Mouse (Mus musculus): ENCODE results near the gene Scrn3. TPM values are rescaled to one million over a fixed set of nuclear protein-coding genes. Genes with fewer than 3 reads are reported as not detected.

The Scrn3 gene
- polyA plus RNA-seq, 1 experiment from 2014 or later = 8.7 TPM

GRCm38 (mm10) chr2:73301979-73302378, 10.4 kb upstream of the Scrn3 start:
- no peaks in the 10 kb centered on the region for H3K4me1 ChIP-seq (replicated peaks; ENCODE audit: control insufficient read depth, insufficient read depth, low read length)
- 100% methylated on average over 1 of the region's 1 CpGs for WGBS
- H3K4me3 ChIP-seq (replicated peaks; ENCODE audit: low read length) = no peak overlapping the region
- H3K27ac ChIP-seq (ENCODE audit: low read length) = no peak overlapping the region
- H3K4me2 ChIP-seq (ENCODE audit: low read length) = no peak overlapping the region
- H3K9ac ChIP-seq (replicated peaks; ENCODE audit: low read depth, low read length) = no peak overlapping the region
- ATAC-seq = no peak
- no peaks in the 10 kb centered on the region for H3K27me3 ChIP-seq (replicated peaks; ENCODE audit: control insufficient read depth, insufficient read depth, low read length)
- peaks cover 11% of the 10 kb centered on the region; the same call in 1 of the 2 replicates for H3K36me3 ChIP-seq (ENCODE audit: control insufficient read depth, insufficient read depth)
- H3K9me3 ChIP-seq (ENCODE audit: control insufficient read depth, low read length) = no peaks in the 10 kb centered on the region

GRCm38 (mm10) chr2:73302722-73303121, 9.7 kb upstream of the Scrn3 start:
- 96% methylated on average over 9 of the region's 9 CpGs for WGBS
- Histone ChIP-seq H3K27me3 (replicated peaks; ENCODE audit: control insufficient read depth, insufficient read depth, low read length) (no peaks in the 10 kb centered on the region), H3K4me2 (ENCODE audit: low read length) (no peak overlapping the region), H3K36me3 (ENCODE audit: control insufficient read depth, insufficient read depth) (peaks cover 11% of the 10 kb centered on the region; the same call in 1 of the 2 replicates), H3K4me1 (replicated peaks; ENCODE audit: control insufficient read depth, insufficient read depth, low read length) (no peaks in the 10 kb centered on the region), H3K27ac (ENCODE audit: low read length) (no peak overlapping the region), H3K4me3 (replicated peaks; ENCODE audit: low read length) (no peak overlapping the region), H3K9me3 (ENCODE audit: control insufficient read depth, low read length) (no peaks in the 10 kb centered on the region), H3K9ac (replicated peaks; ENCODE audit: low read depth, low read length) (no peak overlapping the region)
- no peak for ATAC-seq

GRCm38 (mm10) chr2:73304506-73304905, 7.9 kb upstream of the Scrn3 start:
- Histone ChIP-seq H3K4me2 (ENCODE audit: low read length) (no peak overlapping the region), H3K9me3 (ENCODE audit: control insufficient read depth, low read length) (no peaks in the 10 kb centered on the region), H3K4me1 (replicated peaks; ENCODE audit: control insufficient read depth, insufficient read depth, low read length) (no peaks in the 10 kb centered on the region), H3K36me3 (ENCODE audit: control insufficient read depth, insufficient read depth) (peaks cover 17% of the 10 kb centered on the region), H3K4me3 (replicated peaks; ENCODE audit: low read length) (no peak overlapping the region), H3K27ac (ENCODE audit: low read length) (no peak overlapping the region), H3K27me3 (replicated peaks; ENCODE audit: control insufficient read depth, insufficient read depth, low read length) (no peaks in the 10 kb centered on the region), H3K9ac (replicated peaks; ENCODE audit: low read depth, low read length) (no peak overlapping the region)
- no peak for ATAC-seq
- 88% methylated on average over 5 of the region's 5 CpGs for WGBS

- H3K27me3 ChIP-seq (replicated peaks; ENCODE audit: control insufficient read depth, insufficient read depth, low read length) = no peaks in the 10 kb centered on the region
- no peaks in the 10 kb centered on the region for H3K9me3 ChIP-seq (ENCODE audit: control insufficient read depth, low read length)
- peaks cover 18% of the 10 kb centered on the region for H3K36me3 ChIP-seq (ENCODE audit: control insufficient read depth, insufficient read depth)
- no peak for ATAC-seq
- H3K4me2 ChIP-seq (ENCODE audit: low read length) = no peak overlapping the region
- 86% methylated on average over 7 of the region's 7 CpGs for whole genome bisulfite sequencing
- no peak overlapping the region for H3K4me3 ChIP-seq (replicated peaks; ENCODE audit: low read length)
- no peak overlapping the region for H3K27ac ChIP-seq (ENCODE audit: low read length)
- H3K9ac ChIP-seq (replicated peaks; ENCODE audit: low read depth, low read length) = no peak overlapping the region
- H3K4me1 ChIP-seq (replicated peaks; ENCODE audit: control insufficient read depth, insufficient read depth, low read length) = peaks cover 1% of the 10 kb centered on the region; the same call in 1 of the 2 replicates
Observed at GRCm38 (mm10) chr2:73306006-73306405, 6.4 kb upstream of the Scrn3 start.

- Histone ChIP-seq H3K27me3 (replicated peaks; ENCODE audit: control insufficient read depth, insufficient read depth, low read length) (no peaks in the 10 kb centered on the region), H3K9ac (replicated peaks; ENCODE audit: low read depth, low read length) (peak overlapping the region; percentile 72), H3K4me3 (replicated peaks; ENCODE audit: low read length) (peak overlapping the region; percentile 84), H3K9me3 (ENCODE audit: control insufficient read depth, low read length) (no peaks in the 10 kb centered on the region), H3K27ac (ENCODE audit: low read length) (peak overlapping the region; percentile 84), H3K4me1 (replicated peaks; ENCODE audit: control insufficient read depth, insufficient read depth, low read length) (peaks cover 13% of the 10 kb centered on the region), H3K36me3 (ENCODE audit: control insufficient read depth, insufficient read depth) (peaks cover 10% of the 10 kb centered on the region), H3K4me2 (ENCODE audit: low read length) (peak overlapping the region; percentile 63)
- 41% methylated on average over 14 of the region's 14 CpGs for WGBS
- ATAC-seq = peak; percentile 21
Observed at GRCm38 (mm10) chr2:73313117-73313501, 708 bp downstream of the Scrn3 start.

- Histone ChIP-seq H3K4me1 (replicated peaks; ENCODE audit: control insufficient read depth, insufficient read depth, low read length) (peaks cover 13% of the 10 kb centered on the region), H3K27me3 (replicated peaks; ENCODE audit: control insufficient read depth, insufficient read depth, low read length) (no peaks in the 10 kb centered on the region), H3K9ac (replicated peaks; ENCODE audit: low read depth, low read length) (no peak overlapping the region), H3K9me3 (ENCODE audit: control insufficient read depth, low read length) (no peaks in the 10 kb centered on the region), H3K27ac (ENCODE audit: low read length) (no peak overlapping the region), H3K36me3 (ENCODE audit: control insufficient read depth, insufficient read depth) (peaks cover 3% of the 10 kb centered on the region; the same call in 1 of the 2 replicates), H3K4me3 (replicated peaks; ENCODE audit: low read length) (no peak overlapping the region), H3K4me2 (ENCODE audit: low read length) (no peak overlapping the region)
- WGBS = 95% methylated on average over 3 of the region's 3 CpGs
- no peak for ATAC-seq
Observed at GRCm38 (mm10) chr2:73314311-73314710, 1.9 kb downstream of the Scrn3 start.

GRCm38 (mm10) chr2:73317426-73317825, 5.0 kb downstream of the Scrn3 start:
- ATAC-seq = no peak
- Histone ChIP-seq H3K4me3 (replicated peaks; ENCODE audit: low read length) (no peak overlapping the region), H3K36me3 (ENCODE audit: control insufficient read depth, insufficient read depth) (no peaks in the 10 kb centered on the region), H3K9me3 (ENCODE audit: control insufficient read depth, low read length) (no peaks in the 10 kb centered on the region), H3K4me2 (ENCODE audit: low read length) (no peak overlapping the region), H3K9ac (replicated peaks; ENCODE audit: low read depth, low read length) (no peak overlapping the region), H3K27ac (ENCODE audit: low read length) (no peak overlapping the region), H3K27me3 (replicated peaks; ENCODE audit: control insufficient read depth, insufficient read depth, low read length) (no peaks in the 10 kb centered on the region), H3K4me1 (replicated peaks; ENCODE audit: control insufficient read depth, insufficient read depth, low read length) (peaks cover 4% of the 10 kb centered on the region)
- 90% methylated on average over 9 of the region's 9 CpGs for WGBS

- Histone ChIP-seq H3K4me1 (replicated peaks; ENCODE audit: control insufficient read depth, insufficient read depth, low read length) (no peaks in the 10 kb centered on the region), H3K27ac (ENCODE audit: low read length) (no peak overlapping the region), H3K4me2 (ENCODE audit: low read length) (no peak overlapping the region), H3K36me3 (ENCODE audit: control insufficient read depth, insufficient read depth) (no peaks in the 10 kb centered on the region), H3K27me3 (replicated peaks; ENCODE audit: control insufficient read depth, insufficient read depth, low read length) (no peaks in the 10 kb centered on the region), H3K9me3 (ENCODE audit: control insufficient read depth, low read length) (no peaks in the 10 kb centered on the region), H3K9ac (replicated peaks; ENCODE audit: low read depth, low read length) (no peak overlapping the region), H3K4me3 (replicated peaks; ENCODE audit: low read length) (no peak overlapping the region)
- 90% methylated on average over 5 of the region's 5 CpGs for WGBS
- ATAC-seq = no peak
Observed at GRCm38 (mm10) chr2:73319218-73319617, 6.8 kb downstream of the Scrn3 start.

- no peak for ATAC-seq
- H3K9ac ChIP-seq (replicated peaks; ENCODE audit: low read depth, low read length) = no peak overlapping the region
- H3K36me3 ChIP-seq (ENCODE audit: control insufficient read depth, insufficient read depth) = no peaks in the 10 kb centered on the region
- H3K4me1 ChIP-seq (replicated peaks; ENCODE audit: control insufficient read depth, insufficient read depth, low read length) = no peaks in the 10 kb centered on the region
- H3K27ac ChIP-seq (ENCODE audit: low read length) = no peak overlapping the region
- no peak overlapping the region for H3K4me2 ChIP-seq (ENCODE audit: low read length)
- H3K27me3 ChIP-seq (replicated peaks; ENCODE audit: control insufficient read depth, insufficient read depth, low read length) = no peaks in the 10 kb centered on the region
- WGBS = 78% methylated on average over 12 of the region's 12 CpGs
- no peak overlapping the region for H3K4me3 ChIP-seq (replicated peaks; ENCODE audit: low read length)
- no peaks in the 10 kb centered on the region for H3K9me3 ChIP-seq (ENCODE audit: control insufficient read depth, low read length)
Observed at GRCm38 (mm10) chr2:73322991-73323390, 10.6 kb downstream of the Scrn3 start.

GRCm38 (mm10) chr2:73325871-73326270, 13.5 kb downstream of the Scrn3 start:
- Histone ChIP-seq H3K4me2 (ENCODE audit: low read length) (no peak overlapping the region), H3K4me3 (replicated peaks; ENCODE audit: low read length) (no peak overlapping the region), H3K27me3 (replicated peaks; ENCODE audit: control insufficient read depth, insufficient read depth, low read length) (no peaks in the 10 kb centered on the region), H3K4me1 (replicated peaks; ENCODE audit: control insufficient read depth, insufficient read depth, low read length) (no peaks in the 10 kb centered on the region), H3K9ac (replicated peaks; ENCODE audit: low read depth, low read length) (no peak overlapping the region), H3K27ac (ENCODE audit: low read length) (no peak overlapping the region), H3K9me3 (ENCODE audit: control insufficient read depth, low read length) (no peaks in the 10 kb centered on the region), H3K36me3 (ENCODE audit: control insufficient read depth, insufficient read depth) (no peaks in the 10 kb centered on the region)
- ATAC-seq = no peak
- 88% methylated on average over 5 of the region's 5 CpGs for WGBS

Data from forebrain, embryonic 16.5 days (tissue).